Mouse (Mus musculus) monocyte, adult 5-6 weeks (primary cell): ENCODE measurements around the gene Olfr54. TPM values are rescaled to one million over a fixed set of nuclear protein-coding genes. Genes with fewer than 3 reads are reported as not detected.
"Not testable (repeated sequence)": the region's sequence is repeated elsewhere in the genome, so short reads cannot be mapped to it uniquely, and the experiment has no call there.

ENCODE experiments used
- ATAC-seq: fragments of 153-309, 156-312 bp; replicated peaks from 2 replicates; pipeline ENCODE4 v1.8.0; 2017; ENCODE audit warnings: mild to moderate bottlenecking; ENCODE audit not compliant: low TSS enrichment, insufficient number of reproducible peaks, severe bottlenecking, poor library complexity, low FRiP score
- total RNA-seq: library from RNA; stranded (forward); fragments of 200-1000, 200-491, 200-594 nt; gene quantifications from 3 replicates; pipeline ENCODE4 v1.2.3, GENCODE M21; 2017

The Olfr54 gene
- not detected in 3 replicates for total RNA-seq

- no peak for ATAC-seq
These were observed at the start of gene Olfr54 for GRCm38 (mm10) chr11:51013936-51014335. TSS of gene Olfr54 (plus strand) at chr11:51014236.

- no peak for ATAC-seq
These were observed 49.1 kb upstream of the Olfr54 start for GRCm38 (mm10) chr11:50964886-50965285.

DNA sequence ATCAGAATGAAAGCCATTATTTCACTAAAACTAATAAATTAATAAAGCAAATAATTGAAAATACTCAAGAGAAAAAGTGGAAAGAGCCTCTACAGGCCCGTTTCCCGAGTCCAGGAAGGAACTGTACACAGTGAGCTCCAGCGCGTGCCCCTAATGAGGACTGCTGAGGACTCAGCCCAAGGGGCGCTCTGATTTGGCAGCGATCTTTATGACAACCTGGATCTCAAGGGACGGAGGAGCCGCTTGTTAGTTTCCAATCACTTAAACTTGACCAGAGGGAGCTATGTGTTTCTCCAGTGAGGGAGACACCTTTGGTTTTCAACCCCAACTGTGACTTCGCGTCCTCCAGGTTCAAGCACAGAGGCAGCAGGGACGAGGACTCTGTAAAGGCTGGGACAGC, 47.8 kb upstream of the Olfr54 start, which contains the start of gene Olfr1378:
TSS of gene Olfr1378 (plus strand) at position 301 of the 400 bp plus-strand sequence.
- ATAC-seq = no peak

DNA sequence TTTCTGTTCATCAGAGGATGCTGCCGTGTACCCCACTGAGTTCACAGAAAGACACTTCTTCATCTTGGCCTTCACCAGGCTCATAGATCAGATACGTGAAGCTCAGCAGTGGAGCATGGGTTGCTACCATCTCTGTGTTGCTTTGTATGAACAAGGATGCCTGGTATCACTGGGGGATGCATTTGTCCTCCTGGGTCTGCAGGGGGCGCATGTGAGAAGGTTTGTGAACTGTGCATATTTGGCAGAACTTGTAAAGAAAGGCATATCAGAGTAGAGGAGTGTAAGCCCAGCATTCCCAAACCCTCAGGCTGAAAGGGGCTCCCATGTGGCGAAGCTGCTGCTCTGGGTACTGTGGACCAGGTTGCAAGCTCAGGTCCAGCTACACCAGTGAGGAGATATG, 36.8 kb upstream of the Olfr54 start:
- ATAC-seq = no peak

DNA sequence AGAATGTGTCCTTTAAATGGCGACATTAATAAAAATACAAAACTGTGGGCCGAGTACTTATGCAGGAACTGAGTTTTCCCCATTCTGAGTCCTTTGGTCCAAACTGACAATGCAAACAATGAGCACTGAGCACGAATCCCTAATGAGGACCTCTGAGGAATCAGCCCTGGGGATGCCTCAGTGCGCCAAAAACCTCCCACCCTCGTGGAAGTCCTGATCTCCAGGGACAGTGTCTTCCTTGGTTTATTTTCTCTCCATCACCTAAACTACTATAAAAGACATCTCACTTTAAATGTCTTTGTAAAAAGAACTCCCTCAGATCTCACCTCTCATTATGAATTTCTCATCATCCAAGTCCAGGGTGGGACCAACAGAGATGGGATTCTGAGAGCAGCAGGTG, 32.4 kb upstream of the Olfr54 start, which contains the start of gene Olfr1377:
TSS of gene Olfr1377 (plus strand) at position 301 of the 400 bp plus-strand sequence.
- ATAC-seq = no peak

DNA sequence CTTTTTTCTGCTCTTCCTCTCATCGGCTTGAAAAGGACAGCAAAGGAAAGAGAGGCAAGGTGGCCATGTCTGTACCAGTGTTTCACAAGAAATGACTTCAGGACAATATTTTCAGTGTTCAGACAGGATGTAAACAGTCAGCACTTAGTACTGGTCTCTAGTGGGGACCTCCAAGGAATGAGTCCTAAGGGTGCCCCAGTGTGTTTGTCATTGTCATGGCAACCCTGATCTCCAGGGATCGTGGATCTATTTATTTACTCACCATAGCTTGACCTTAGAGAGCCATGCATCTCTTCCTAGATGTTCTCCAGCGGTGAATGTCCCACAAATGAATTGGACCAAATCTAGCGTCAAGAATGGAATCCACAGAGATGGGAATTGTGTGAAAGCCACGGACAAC, 10.7 kb upstream of the Olfr54 start, which contains the start of gene Olfr51:
TSS of gene Olfr51 (plus strand) at position 301 of the 400 bp plus-strand sequence.
- ATAC-seq = no peak

GRCm38 (mm10) chr11:51011821-51012220, 2.2 kb upstream of the Olfr54 start:
- ATAC-seq = no peak

DNA sequence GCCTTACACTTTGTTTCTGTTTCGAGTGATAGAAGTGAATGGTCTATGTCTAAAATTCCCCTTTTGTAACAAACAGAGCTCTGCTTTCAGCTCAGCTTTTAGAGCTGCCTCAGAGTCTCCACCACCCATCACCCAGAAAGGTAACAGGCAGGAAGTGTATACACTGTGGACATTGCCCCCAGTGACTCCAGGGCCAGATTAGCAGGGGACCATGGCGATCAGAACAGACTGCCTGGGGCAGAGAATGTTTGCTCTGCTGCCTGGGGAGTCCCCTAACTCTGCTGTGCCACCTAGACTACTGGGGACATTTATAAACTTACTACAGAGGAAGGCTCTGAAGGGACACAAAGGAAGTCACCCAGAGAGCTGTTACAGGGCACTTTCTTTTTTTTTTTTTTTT, 2.3 kb downstream of the Olfr54 start:
- no peak for ATAC-seq

DNA sequence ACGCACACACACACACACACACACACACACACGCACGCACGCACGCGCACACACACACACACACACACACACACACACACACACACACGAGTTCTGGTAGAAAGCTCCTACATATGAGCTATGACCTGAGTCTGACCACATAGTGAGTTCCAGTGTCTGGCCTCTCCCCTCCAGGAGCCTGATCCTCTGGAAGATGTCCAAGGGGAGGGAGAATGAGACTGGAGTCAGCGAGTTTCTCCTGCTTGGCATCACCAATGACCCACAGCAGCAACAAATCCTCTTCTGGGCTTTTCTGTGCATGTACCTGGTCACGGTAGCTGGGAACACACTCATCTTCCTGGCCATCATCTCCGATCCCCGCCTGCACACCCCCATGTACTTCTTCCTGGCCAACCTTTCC, 12.8 kb downstream of the Olfr54 start:
- not testable (repeated sequence) for ATAC-seq

DNA sequence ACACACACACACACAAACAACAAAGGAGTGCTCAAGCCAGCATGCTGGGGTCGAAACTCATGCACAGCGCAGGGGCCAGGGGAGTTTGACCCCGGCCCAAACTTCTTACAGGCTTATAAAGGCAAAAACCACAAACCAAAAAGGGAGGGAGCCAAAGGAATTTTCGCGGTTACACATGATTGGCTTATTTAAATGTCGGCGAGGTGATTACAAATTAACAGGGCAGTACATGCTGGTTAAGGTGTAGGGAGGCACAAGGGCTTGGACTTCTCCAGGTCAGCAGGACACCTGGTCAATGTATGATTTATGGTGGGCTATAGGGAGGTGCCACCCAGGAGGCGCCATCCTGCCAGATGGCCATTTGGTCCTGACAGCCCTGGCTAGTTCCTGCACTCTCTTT, 15.3 kb downstream of the Olfr54 start:
- ATAC-seq = not testable (repeated sequence)

- no peak for ATAC-seq
These were observed 16.2 kb downstream of the Olfr54 start for GRCm38 (mm10) chr11:51030225-51030624.

DNA sequence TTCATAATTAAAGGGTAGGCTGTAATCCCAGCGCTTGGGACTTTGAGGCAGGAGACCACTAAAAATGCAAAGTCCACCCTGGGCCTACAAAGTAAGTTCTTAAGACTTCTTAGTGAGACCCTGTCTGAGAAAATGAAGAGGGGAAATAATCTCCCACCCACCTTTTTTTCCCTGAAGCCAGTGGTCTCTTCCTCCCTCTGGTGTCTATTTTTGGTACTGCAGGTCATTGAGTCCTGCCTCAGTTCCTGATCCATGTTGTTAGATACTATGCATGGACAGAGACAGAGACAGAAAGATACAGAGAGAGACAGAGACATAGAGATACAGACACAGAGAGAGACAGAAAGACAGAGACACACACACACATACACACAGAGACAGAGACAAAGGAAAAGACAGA, 18.8 kb downstream of the Olfr54 start:
- ATAC-seq = no peak

GRCm38 (mm10) chr11:51034141-51034540, 20.1 kb downstream of the Olfr54 start:
- not testable (repeated sequence) for ATAC-seq

GRCm38 (mm10) chr11:51035951-51036350, 21.9 kb downstream of the Olfr54 start:
- ATAC-seq = no peak

- not testable (repeated sequence) for ATAC-seq
These were observed 30.7 kb downstream of the Olfr54 start for GRCm38 (mm10) chr11:51044776-51045175.

DNA sequence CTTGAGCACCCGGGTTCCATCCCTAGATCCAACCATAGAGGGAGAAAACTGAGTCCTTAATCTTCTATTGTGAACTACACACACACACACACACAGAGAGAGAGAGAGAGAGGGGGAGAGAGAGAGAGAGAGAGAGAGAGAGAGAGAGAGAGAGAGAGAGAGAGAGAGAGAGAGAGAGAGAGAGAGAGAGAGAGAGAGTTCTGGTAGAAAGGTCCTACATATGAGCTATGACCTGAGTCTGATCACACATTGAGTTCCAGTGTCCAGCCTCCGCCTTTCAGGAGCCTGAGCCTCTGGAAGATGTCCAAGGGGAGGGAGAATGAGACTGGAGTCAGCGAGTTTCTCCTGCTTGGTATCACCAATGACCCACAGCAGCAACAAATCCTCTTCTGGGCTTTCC, 33.8 kb downstream of the Olfr54 start, which contains the start of gene Olfr1375:
TSS of gene Olfr1375 (plus strand) at position 301 of the 400 bp plus-strand sequence.
- not testable (repeated sequence) for ATAC-seq

GRCm38 (mm10) chr11:51051678-51052077, 37.6 kb downstream of the Olfr54 start:
- no peak for ATAC-seq

- no peak for ATAC-seq
These were observed 39.2 kb downstream of the Olfr54 start for GRCm38 (mm10) chr11:51053230-51053629.

GRCm38 (mm10) chr11:51059151-51059571, 45.1 kb downstream of the Olfr54 start, which contains the start of gene Zfp354a:
TSS of gene Zfp354a (plus strand) at chr11:51059257.
- ATAC-seq = no peak

DNA sequence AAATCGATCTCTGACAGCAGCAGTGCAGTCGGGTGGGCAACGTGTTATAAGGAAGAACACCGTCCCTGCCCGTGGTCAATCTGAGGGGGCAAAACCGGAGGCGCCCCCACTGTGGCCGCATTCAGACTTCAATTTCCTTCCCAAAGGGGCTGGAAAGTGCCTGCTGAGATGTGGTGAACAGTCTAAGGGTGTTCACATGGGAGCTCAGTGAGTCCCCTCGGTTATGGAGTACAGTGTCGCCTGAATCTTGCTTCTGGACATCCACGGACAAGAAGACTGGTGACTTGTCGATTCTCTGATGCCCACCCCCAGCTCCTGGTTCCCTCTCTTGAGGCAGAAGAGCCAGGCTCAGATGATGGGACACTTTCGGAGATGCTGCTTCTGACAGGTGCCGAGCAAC, 45.6 kb downstream of the Olfr54 start:
- no peak for ATAC-seq

DNA sequence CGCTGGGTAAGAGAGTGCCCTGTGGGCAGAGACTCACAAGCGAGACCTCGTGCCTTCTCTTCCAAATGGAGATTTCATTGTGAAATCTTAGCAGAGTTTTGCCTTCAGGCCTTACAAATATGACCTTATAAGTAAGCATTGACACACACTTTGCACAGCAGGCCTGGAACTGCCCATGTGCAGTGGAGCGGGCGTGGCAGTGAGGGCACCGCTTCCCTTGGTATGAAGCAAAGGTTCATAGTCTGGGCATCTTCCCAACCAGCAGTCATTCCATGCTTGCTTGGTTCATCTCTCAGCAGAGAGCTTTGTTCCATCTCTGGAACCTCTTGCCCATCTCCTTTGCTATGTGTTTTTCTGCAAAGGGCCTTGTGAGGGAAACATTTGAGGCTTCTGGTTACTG, 46.9 kb downstream of the Olfr54 start:
- ATAC-seq = no peak
